Mouse (Mus musculus): ENCODE data around the gene Slc35f4.

GRCm38 (mm10) chr14:49348897-49349250 is 177.0 kb downstream of the Slc35f4 start:
- TF ChIP-seq GATA1 (IDR thresholded peaks at IDR 0.05; ENCODE audit: low read length) (no peak), TAL1 (IDR thresholded peaks at IDR 0.05; ENCODE audit: low read length) (no peak)
